Mouse (Mus musculus) ovary, postnatal 10 days (tissue): Measurements from ENCODE around the gene 4930524J08Rik.

Experiments used
- DNase-seq: peaks from one replicate; pipeline ENCODE4 v3.0.0; 2022; ENCODE audit warnings: low spot score

The 4930524J08Rik gene

GRCm38 (mm10) chr5:99978699-99979442, at the start of gene 4930524J08Rik, which contains the start of gene Hnrnpd:
TSS of gene 4930524J08Rik (plus strand) at chr5:99979061.
TSS of gene Hnrnpd (minus strand) at chr5:99978938.
- DNase-seq = peak; percentile 69

DNA sequence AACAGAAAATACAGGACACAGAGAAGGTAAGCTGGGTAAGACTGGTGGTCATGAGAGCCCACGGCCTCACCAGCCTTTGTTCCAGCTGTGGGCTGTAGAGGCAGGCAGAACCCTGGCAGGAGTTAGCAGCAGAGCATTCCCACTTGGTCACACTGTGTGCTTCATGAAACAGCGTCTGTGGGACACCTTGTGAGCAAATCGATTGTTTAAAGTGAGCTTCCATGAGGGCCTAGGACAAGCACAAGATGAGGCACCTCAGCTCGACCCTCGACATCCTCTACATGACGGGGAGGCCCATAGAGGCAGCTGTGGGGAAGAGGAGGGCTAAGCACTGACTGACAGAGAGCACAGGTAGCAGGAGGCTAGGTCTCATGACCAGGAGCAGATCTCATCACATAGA, 47.0 kb upstream of the 4930524J08Rik start:
- DNase-seq = no peak

GRCm38 (mm10) chr5:99939440-99939839, 39.4 kb upstream of the 4930524J08Rik start:
- no peak for DNase-seq

DNA sequence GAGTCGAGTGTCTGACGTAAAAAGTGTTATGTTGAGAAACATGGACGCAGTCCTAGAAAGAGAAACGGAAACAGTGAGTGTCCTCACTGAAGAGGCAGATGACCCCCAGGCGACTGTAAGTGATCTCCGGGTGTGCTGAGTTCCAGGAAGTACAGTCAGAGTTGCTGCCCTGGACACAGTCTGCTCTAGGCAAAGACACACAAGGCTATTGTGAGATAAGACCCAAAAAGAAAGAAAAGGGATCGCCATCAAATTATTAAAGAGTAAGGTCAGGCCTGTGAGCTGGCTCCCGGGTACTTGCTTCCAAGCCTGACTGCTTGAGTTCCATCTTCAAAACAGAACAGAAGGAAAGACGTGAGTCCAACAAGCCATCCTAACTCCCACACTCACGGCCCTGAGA, 37.6 kb upstream of the 4930524J08Rik start:
- no peak for DNase-seq

DNA sequence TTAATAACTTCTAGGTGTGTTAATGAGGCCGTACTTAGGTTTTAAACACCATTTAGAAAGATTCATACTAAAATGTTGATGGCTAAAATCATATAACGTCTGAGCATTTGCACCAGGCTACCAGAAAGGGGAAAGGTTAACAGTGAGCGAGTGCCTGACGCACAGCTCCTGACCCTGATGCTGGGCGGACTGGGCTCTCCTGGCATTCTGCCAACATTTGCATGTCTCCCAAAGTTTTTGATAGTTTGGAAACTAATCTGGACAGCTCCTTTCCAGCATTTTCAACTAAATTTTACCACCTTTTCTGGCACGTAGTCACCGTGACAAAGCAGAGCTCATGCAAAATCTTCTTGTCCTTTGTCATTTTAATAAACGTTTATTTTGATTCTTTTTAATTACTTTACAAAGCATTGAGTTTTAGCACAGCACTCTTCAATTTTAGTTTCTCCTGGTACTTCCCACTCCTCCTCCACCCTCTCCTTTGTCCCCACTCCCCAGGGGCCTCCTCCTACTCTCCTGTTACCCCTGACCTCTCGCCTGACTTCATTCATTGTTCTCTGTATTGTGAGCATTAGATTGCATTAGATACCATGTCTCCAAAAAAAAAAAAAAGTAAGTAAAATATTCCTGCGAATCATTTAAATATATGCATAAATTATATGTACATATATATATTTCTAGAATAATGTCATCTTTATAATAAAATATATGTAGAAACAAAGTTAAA, 36.9 kb upstream of the 4930524J08Rik start:
- no peak for DNase-seq

DNA sequence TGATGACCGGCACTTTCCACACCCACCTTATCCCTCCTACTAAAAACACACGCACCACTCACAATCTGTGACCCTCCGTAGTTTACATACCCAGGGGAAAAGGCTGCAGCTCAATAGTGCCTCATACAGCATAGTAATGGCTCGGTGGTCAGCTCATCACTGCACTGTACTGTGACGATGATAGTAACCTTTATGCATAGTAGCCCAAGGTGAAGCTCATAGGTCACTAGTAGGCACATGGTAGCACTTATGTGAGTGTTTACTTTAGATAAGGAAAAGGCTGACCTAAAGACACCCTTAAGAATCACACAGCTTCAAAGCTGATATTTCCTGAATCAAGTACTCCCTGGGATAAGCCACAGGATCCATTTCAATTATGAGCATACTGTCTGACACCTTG, 26.3 kb upstream of the 4930524J08Rik start:
- DNase-seq = no peak

- no peak for DNase-seq
Measured at GRCm38 (mm10) chr5:99953883-99954282, 25.0 kb upstream of the 4930524J08Rik start.

DNA sequence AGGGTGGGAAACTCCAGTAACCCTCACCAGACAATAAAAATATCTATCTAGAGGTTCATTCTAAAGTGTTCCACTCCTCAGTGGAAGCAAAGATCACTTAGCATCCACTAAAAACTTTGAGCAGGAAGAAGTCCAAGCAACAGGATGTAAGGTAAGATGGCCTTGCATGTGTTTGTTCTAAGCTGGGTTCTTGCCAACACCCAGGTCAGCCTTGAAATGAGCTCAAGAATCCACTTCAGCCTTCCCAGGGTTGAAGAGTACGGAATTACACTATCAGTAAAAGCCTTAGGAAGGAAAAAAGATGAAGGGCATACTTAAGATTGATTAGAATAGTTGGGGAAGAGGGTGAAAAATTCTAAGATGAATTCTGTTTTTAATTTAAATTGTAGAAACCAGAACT, 20.2 kb upstream of the 4930524J08Rik start:
- DNase-seq = no peak

DNA sequence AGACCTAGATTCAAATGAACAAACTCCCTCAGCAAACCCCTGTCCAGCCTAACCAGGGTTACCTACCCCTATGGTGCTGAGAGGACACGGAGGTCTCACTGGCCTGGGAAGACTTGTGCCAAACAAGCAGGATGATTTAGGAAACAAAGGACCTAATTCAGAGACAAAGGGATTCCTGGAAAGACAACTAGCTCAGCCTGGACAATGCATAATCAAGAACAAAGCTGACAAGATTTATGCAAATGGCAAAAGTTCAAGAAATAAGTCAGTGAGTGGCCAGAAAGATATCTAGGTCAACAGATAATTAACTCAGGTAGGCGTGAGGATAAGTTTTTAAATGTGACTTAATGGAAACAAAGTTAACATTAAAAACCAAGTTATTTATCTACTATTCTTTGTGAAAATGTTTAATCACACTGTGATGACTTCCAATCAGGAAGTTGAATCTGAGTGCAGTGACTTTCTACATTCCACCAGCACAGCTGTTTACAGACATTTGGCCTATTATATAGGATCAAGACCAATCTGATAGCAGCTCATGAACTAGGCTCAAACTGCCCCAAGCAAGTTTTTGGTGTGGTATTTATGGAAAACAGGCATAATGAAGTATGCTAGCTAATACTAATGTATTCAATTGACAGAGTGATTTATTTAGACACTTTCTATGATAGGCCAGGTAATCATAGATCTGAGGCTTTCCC, 19.5 kb upstream of the 4930524J08Rik start:
- DNase-seq = no peak

GRCm38 (mm10) chr5:99959960-99960359, 18.9 kb upstream of the 4930524J08Rik start:
- no peak for DNase-seq

- no peak for DNase-seq
Measured at GRCm38 (mm10) chr5:99973941-99974340, 4.9 kb upstream of the 4930524J08Rik start.

DNA sequence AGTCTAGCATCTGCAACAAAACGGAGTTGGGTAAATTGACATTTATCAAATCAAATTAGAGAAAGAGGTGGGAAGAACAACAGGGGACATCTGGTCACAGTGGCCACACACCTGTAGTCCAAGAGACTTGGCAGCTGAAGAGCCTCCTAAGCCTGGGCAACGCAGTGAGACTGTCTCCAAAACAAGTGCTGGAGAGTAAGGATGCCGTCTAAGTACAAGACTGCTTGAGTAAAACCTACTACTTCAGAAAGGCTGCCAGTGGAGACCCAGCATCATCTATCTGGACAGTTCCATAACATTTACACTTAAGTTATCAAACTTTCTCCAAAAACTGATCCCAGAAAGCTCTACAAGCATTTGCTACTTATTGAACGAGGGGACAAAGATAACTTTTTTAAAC, 3.8 kb upstream of the 4930524J08Rik start:
- DNase-seq = no peak

GRCm38 (mm10) chr5:99975776-99976175, 3.1 kb upstream of the 4930524J08Rik start:
- DNase-seq = no peak

DNA sequence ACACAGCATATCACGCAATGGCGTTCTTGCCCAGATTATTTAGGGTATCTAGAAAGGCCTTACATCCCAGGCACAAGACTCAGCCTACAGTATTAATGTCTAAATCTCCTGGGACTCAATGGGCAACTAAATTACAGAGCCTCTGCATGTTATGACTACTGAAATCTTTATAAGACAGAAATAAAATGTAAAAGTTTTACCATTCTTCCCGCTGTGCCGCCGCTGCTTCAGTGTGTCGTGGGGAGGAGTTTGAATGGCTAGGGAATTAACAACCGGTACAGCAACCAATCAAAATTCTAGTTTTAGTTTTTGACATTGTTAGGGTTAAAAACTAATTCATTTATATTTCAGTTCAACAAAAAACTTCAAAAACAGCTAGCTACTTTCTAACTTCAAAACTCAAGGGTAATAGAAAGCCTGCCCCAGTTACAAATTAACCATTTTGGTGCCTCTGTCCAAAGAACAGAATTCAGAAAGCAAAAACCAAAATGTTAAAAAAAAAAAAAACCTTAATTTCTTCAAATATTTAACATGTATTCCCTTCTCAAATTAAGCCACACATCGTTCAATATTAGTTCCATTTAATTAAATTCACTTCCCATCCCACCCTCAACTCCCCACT, 2.4 kb upstream of the 4930524J08Rik start:
- DNase-seq = no peak

- DNase-seq = peak; percentile 49
Measured at GRCm38 (mm10) chr5:99977516-99978301, 1.2 kb upstream of the 4930524J08Rik start.

- no peak for DNase-seq
Measured at GRCm38 (mm10) chr5:99983452-99984061, 4.7 kb downstream of the 4930524J08Rik start.

- no peak for DNase-seq
Measured at GRCm38 (mm10) chr5:99994166-99994565, 15.3 kb downstream of the 4930524J08Rik start.

- DNase-seq = no peak
Measured at GRCm38 (mm10) chr5:99994680-99995079, 15.8 kb downstream of the 4930524J08Rik start.

DNA sequence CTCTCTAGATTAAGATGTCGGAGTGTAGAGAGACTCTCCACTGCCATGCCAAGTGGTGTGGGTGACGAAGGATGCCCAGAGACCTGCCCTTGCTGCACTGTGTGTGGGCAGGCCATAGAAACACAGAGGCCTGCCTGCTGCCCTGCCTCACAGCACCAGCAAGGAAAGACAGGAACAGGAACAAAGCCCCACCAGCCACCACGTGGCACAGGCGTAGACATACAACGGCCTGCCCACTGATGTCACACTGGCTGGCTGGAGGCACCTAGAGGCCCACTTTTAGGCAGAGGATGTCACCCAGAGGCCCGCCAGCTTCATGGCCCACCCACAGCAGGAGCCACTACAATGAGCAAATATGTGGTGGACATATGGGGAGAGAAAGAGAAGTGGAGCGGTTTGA, 21.2 kb downstream of the 4930524J08Rik start:
- no peak for DNase-seq

- no peak for DNase-seq
Measured at GRCm38 (mm10) chr5:100000500-100000899, 21.6 kb downstream of the 4930524J08Rik start.

GRCm38 (mm10) chr5:100003895-100004294, 25.0 kb downstream of the 4930524J08Rik start:
- no peak for DNase-seq
